Mouse (Mus musculus): ENCODE results near the gene Col5a3.

DNA sequence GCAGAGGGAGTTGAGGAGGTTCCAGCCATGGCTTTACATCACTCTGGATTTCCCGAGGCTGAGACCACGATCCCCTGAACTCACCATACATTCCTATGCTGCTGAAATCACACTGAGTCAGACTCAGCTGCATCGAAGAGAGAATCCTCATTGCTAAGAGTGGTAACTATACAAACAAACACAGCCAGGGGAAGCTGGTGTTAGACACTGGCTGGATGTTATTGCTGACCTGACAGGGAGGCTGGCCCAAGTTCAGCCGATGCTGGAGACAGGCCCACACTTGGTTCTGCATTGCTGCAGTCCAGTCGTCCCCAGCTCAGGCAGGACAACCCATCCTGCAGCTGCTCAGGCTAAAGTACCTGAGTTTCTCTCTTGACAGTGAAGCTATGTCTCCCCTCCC lies 10.9 kb upstream of the Col5a3 start:
- TF ChIP-seq CTCF (conservative IDR thresholded peaks at IDR 0.05; ENCODE audit: low read length) (no peak), NANOG (IDR thresholded peaks at IDR 0.05; ENCODE audit: borderline replicate concordance, low read length) (no peak)
